Mouse (Mus musculus) adrenal gland (tissue): ENCODE data around the gene Abl1.
"Not testable (repeated sequence)": the region's sequence is repeated elsewhere in the genome, so short reads cannot be mapped to it uniquely, and the experiment has no call there.

Experiments used
- intact Hi-C: fragments of 180-260 bp; cut with DNase I; formaldehyde crosslinking; loops from one replicate; pipeline ENCODE4 v1.15.1; 2025
- long read RNA-seq, 2 experiments: library from polyadenylated mRNA; unstranded; transcript quantifications; one replicate each; pipeline ENCODE4 v2.0.0; 2020; ENCODE audit warnings: borderline replicate concordance in 1 of 2; ENCODE audit not compliant: insufficient replicate concordance in 1 of 2

The Abl1 gene
- long read RNA-seq, experiment 1, partial matches to known transcripts: 0 of 7 reads
- long read RNA-seq, experiment 1, other reads (novel, unspliced or antisense): 7 of 7 reads
- long read RNA-seq, experiment 2, full-length matches to known transcripts: 2 of 9 reads
- long read RNA-seq, experiment 2, partial matches to known transcripts: 1 of 9 reads
- long read RNA-seq, experiment 2, other reads (novel, unspliced or antisense): 6 of 9 reads

DNA sequence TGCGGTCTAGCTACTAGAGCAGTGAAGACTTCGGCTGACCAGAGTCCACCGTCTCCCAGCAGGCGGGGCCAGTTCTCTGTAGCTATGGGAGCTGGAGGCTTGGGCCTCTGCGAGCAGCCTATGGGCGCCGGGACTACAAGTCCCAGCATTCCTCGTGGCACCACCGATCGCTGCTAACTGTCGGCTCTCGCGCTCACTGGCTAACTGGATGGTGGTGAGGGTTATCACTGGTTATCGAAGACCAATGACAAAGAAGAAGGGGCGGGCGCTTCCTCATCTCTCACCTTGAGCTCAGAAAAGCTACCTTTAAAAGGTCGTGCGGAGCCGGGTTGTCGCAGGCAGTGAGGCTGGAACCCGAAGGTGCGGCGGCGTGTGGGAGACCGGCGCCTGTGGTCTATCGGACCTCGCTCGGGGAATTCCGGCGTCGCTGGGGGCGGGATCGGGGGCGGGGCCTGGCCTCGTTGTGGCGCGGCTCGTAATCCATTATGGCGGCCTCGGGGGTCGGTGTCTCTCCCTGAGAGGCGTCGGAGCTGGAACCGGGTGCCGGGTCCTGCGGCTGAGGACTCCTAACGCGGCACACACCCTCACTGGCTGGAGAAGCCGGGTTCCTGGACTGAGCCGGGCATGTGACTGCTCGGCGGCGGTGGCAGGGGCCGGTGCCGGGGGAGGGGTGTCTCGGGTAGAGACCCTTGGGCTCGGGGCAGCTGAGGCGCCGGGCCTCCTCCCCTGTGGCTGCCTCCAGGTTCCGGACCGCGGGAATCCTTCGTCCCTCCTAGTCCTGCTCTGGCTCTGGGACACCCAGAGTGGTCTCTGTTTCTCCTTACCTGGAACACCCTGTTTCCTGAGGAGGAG, at the start of gene Abl1:
TSS of gene Abl1 (plus strand) at position 303 of the 852 bp plus-strand sequence.
- intact Hi-C loops: no loop called here

DNA sequence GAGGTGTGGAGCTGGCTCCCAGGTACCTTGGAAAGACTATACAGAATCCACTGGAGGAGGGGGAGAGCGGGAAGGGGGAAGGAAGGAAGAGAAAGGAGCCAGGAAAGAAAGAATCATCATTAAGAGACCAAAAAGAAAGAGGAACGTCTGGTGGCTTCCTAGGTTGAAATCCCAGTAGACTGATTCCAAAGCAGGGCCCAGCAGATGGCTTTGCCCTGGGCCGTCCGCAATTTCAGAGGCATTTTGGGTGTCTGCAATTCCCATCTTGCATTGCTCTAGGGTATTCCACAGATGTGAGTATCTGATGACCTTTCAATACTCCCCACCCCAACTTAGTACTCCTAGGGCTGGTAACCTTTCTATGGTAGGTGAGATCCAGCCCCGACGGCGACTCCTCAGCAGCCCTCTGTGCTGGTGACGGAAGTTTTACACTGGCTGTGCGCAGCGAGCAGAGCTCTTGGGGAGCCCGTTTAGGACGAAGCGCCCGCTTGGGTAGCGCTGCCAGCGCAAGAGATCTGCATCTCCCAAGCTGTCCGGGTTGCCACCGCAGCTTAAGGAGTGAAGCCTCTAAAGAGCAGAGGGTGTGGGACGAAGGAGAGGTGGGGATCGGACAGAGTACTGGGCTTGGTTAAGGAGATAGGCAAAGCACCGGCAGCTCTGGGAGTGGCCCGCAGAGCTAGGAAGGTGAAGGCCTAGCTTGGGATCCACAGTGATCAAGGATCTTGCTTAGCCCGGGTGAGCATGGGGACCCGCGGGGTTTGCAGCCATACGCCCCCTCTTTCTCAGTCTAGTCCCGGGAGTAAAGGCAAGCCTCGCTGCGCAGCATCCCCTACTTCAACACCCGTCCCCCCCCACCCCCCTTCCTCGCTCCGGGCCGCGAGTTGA, 49.4 kb upstream of the Abl1 start:
- intact Hi-C loops: no loop called here

DNA sequence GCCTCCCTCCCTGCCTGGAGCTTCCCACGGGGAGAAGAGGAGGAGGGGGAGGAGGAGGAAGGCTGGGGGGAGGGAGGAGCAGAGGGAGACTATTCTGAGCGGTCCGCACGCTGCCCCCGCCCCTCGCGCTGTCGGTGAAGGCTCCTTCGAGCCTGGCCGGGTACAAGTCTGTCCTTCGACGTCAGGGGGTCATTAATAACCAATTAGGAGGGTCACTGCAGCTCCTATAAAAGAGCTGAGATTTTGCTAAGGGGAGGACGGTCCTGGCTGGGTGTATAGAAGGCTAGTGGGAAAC, 48.8 kb upstream of the Abl1 start:
- intact Hi-C loops: no loop called here

DNA sequence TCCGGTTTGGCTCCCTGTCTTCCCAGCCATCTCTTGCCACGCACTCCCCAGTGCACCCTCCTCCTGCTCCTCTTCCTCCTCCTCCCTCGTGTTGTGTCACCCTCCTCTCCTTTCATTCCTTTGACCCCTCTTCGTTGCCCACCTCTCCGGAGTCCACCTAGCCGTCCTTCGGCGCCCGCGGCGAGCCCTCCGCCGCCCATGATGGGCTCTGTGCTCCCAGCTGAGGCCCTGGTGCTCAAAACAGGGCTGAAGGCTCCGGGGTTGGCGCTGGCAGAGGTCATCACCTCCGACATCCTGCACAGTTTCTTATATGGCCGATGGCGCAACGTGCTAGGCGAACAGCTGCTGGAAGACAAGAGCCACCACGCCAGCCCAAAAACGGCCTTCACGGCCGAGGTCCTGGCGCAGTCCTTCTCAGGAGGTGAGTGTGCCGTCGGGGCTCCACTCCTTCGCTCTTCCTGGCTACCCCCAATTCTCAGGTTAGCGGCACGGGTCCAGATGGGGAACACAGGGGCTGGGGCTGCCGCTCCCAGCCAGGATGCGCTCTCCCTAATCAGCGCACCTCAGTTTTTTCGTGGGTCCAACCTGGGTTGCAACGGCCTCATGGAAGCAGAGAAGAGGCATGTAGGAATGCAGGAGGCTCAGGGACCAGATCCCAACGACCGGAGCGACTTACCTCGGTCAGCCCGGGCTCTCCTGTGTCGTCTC, 48.1 kb upstream of the Abl1 start, which contains the start of gene Prdm12:
TSS of gene Prdm12 (plus strand) at position 137 of the 708 bp plus-strand sequence.
- intact Hi-C loops: no loop called here

DNA sequence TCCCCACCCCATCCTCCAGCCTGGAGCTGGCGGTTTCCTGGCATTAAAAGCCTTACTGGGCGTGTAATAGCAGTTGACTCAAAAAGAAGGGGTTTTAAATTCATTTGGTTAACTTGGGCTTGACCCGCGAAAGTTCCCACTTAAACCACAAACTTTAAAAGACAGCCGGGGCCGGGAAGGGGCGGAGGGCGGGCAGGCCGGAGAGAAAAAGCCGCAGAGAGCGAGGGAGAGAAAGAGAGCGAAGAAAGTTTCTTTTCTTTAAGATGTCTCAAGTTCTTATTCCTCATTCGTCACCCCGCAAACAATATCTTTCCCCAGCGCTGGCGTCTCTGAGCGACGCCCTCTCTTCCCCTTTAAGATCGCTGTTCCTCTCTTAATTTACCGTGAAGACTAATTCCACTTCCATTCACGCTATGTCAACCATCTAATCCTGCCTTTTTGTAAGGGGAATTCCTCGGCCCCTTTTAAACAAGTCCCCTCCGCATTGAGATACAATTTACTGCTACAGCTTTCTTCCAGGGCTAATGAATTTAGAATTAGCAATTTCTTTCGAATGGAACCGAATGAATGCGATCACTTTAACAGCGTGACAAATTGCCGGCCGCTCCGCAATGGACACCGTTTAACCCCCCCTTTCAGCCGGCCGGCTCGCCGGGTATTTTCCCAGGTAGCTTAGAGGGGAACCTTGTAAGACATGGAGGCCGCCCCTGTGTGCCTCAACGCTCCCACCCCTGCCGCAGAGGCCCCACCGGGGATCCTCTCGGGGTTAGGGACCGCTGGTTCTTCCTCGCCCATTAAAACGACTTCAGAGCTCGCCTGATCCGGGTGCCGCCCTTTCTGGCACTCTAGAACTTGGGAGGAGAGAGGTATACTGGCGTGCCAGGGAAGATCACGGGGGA, 47.3 kb upstream of the Abl1 start:
- intact Hi-C loops: no loop called here

DNA sequence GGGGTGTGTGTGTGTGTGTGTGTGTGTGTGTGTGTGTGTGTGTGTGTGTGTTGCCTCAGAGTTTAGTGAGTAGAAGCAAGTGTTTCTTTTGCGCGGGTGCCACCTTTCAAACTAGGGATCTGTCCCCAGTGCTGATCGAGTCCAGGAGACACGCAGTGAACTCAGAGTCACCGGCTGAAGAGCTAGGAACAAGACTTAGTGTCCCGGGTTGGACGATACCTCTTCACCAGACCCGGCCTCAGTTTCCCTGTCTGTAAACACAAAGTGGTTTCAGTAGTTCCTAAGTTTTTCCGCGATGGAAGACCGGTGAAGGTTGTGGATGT, 46.7 kb upstream of the Abl1 start:
- intact Hi-C loops: no loop called here

DNA sequence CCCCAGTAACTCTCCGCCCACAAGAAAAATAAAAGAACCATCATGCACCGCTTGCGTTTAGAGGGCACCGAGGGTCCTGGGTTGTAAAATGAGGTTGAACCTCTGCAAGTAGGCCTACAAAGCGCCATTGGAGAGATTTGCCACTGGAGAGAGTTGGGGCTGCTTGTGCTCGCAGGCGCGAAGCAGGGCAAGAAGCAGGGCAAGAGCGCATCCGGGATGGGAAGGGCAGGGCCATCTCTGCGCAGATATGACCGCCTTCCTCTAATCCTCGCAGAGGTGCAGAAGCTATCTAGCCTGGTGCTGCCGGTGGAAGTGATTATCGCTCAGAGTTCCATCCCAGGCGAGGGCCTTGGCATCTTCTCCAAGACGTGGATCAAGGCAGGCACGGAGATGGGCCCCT, 46.2 kb upstream of the Abl1 start:
- intact Hi-C loops: no loop called here

DNA sequence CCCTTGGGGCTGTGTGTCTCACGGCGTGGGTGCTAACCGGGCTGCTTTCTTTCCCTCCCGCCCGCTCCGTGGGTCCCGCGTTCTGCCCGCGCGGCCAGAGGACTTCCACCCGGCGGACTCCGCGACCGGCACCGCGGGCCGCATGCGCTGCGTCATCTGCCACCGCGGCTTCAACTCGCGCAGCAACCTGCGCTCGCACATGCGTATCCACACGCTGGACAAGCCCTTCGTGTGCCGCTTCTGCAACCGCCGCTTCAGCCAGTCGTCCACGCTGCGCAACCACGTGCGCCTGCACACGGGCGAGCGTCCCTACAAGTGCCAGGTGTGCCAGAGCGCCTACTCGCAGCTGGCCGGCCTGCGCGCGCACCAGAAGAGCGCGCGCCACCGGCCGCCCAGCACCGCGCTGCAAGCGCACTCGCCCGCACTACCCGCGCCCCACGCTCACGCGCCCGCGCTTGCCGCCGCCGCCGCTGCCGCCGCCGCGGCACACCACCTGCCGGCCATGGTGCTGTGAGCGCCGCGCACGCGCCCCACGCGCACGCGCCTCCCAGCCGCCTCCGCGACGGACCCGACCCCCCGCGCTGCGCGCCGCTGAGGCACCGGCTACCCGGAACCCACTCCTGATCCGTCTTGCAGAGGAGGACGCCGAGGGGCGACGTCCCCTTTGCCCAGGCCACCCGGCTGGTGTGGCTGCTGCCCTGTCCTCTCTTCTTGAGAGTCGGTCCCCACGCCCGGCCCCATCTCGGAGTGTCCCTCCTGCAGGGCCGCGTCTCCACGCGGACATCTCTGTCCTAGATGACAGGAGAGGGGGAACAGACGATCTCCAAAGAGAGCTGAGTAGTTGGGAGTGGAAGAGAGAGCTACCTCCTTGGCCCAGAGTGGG, 34.0 kb upstream of the Abl1 start:
- intact Hi-C loops: loop anchor here (2.0 kb wide), 1 partner anchor 171 kb away; no protein-coding TSS in a partner anchor

DNA sequence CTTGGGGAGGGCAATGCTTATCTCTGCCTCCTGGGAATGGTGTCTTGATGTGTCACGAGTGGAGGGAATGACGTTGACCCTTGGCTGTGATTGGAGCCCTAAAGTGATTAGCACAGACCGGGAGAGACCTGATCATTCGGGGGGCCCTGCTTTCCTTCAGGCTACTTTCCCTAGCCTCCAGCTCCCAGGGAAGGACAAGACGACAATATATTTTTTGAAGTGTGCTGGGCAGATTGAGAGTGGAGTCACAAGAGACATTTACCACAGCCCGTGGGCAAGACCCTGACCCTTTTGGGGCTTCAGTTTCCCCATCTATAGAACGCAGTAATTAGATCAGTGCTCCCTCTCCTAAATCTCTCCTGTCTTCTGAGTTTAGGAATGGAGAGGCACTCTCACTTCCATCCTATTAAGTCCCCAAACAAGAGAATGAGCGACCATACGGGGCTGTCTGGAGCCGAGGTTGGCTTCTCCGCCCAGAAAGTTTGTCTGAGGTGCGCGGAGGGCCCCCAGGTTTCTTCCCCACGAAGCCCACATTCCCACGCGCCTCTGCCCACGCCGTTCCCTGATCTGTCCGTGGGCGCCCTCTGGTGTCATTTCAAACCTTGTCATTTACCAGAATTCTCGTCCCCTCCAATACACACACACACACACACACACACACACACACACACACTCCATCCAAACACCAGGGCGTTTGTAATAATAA, 33.2 kb upstream of the Abl1 start:
- intact Hi-C loops: no loop called here

DNA sequence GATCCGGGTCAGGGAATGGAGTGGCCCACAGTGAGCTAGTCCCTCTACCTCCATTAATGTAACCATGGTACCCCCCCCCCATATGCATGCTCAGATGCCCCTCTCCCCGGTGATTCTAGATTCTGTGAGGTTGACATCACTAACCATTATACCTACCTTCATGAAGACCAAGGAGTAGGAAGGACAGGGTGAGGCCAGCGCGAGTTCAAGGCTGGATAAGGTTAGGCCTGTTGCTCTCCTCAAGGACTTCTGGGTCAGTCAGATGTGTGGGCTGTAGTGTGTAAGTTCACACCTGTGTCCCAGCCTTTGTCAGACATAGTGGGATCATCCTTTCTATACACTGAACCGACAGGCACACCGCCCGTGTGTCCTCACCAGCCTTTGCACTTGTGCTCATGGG, 31.8 kb upstream of the Abl1 start:
- intact Hi-C loops: no loop called here

DNA sequence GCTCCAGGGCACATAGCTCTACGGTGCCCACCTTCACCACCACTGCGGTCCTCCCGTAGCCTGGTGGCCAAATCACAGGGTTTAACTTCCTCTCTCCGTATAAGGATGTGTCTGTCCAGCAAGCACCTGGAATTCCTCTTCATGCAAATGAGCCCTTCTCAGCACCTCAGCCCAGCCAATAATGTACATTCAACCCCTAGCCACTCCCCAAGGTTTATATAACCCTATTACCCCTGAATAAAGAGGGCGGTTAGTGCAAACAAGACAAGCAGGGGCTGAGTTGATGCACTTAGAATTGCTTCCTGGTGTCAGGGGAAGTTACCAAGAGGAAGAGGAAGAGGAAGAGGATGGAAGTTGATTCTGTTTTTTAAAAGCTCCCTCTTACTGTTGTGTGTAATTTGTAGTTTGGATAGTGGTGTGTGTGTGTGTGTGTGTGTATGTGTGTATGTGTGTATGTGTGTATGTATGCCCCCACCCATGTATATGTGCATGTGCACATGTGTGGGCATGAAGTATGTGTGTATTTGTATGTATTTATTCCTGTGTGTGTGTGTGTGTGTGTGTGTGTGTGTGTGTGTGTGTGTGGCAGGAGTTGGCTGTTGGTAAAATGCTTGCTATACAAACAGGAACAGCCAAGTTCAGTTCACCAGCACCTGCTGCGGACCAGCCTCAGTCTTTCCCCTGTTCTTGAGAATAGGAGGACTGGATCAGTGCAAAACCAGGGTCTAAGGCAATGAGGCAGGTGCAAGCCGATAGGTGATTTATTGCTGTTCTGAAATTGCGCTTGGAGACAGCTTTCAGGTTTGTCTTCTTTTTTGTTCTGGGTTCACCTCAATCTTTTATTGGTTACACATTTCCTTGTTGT, 25.0 kb upstream of the Abl1 start:
- intact Hi-C loops: no loop called here

DNA sequence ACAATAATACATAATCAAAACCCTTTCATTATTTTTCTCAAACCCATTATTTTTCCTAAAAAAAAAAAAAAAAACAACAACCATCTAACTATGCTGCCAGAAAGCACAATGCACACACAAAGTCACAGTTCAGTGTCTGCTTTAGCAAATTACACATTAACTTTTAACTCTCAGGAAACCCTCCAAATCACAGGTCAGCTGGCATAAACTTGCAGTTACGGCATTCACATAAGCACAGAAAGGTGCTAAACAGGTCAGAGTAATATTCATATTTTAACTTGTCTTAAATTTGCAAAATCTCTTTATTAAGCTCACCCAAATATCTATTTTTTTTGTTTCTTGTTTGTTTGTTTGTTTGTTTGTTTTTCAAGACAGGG, 24.4 kb upstream of the Abl1 start:
- intact Hi-C loops: no loop called here

DNA sequence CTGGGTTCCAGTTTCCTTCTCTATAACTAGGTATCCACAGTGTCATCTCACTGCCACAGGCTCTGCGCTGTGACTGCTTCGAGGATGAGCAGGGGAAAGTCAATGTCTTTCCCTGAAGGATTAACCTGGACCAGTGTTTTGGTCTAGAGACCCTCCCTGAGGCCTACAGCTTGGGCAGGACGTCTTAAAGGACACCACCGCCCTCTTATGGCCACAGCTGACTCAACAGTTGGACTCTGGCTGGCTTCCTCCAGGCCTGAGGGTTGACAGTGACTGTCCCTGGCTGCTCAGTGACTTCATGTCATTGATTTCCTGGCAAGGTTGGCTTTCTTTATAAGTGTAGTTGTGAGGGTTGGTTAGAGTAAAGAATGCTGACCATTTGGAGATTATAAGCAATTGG, 20.8 kb upstream of the Abl1 start:
- intact Hi-C loops: no loop called here

DNA sequence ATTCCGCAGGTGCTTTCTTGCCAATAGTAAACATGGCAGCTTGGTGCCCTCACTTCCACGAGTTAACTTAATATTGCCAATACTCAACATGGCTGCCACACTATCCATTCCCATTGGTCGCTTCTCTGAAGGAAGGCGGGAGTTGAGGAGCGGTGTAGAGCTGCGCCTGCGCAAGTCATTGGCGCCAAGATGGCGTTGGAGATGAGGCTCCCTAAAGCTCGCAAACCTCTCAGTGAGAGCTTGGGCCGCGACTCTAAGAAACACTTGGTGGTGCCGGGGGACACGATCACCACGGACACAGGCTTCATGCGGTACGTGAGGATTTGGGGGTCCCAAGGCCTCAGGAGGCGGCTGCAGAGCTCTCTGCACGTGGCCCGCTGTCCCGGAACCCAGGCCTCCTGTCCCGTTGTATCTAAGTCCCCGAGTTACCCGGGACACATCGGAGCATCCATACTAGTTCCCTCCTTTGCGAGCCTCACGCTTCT, 17.6 kb upstream of the Abl1 start, which contains the start of gene Exosc2:
TSS of gene Exosc2 (plus strand) at position 165 of the 485 bp plus-strand sequence.
- intact Hi-C loops: no loop called here

DNA sequence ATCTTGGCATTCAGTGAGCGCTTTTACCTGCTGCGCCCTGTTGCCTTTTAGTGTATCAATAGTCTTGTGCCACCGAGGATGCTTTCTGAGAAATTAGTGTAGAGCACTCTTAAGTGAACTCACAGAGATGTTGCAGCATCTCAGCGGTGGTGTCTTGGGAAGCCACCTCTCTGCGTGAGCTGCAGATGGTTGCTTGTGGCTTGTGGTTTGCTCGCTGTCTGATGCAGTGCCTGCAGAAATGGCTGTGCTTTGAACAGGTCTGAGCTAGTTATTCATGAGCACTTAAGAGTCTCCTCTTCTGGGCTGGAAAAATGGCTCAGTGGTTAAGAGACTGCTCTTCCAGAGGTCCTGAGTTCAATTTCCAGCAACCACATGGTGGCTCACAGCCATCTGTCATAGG, 9.5 kb upstream of the Abl1 start:
- intact Hi-C loops: no loop called here

DNA sequence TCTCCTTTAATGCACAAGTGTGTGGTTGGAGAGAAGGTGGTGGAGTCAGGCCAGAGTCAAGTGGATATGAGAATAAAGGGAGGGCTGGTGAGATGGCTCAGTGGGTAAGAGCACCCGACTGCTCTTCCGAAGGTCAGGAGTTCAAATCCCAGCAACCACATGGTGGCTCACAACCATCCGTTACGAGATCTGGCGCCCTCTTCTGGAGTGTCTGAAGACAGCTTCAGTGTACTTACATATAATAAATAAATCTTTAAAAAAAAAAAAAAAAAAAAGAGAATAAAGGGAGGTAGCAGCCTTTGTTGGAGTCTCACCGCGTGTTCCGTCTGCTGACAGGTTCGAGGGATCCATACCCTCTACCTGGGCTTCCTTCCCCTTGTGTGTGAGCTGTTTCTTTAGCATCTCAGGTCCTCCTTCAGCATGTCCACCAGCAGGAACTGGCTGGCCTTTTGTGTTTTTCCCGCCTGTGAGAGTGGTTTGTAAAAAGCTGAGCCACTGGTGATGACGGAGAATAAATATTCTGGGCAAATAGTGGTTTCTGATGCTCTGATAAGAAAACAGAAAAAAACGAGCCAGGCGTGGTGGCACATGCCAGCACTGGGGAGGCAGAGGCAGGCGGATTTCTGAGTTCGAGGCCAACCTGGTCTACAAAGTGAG, 7.0 kb upstream of the Abl1 start:
- intact Hi-C loops: not testable (repeated sequence)

DNA sequence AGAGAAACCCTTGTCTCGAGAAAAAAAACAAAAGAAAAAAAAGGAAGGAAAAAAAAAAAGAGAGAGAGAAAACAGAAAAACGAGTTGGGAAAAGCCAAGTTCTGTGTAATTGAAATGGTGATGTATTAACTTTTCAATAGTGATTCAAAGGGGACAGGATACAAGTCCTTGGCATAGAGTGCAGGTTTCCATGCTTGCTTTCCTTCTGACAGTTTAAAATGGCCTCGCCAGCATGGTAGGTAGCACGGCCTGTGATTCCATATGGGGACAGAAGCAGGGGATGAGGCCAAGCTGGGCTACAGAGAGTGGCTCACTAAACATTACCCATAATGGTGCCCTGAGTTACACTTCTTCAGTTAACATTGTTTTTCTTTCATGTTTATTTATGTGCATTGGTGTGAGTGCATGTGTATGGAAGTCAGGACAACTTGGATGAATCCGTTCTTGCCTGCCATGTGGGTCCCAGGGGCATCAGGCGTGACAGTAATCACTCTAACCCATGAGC, 6.4 kb upstream of the Abl1 start:
- intact Hi-C loops: no loop called here
